Mouse (Mus musculus) MEL (cell line): ENCODE results near the gene Slc7a6os.

Experiments used
- CTCF ChIP-seq, 3 experiments: IDR thresholded peaks in 2 of 3; conservative IDR thresholded peaks in 1 of 3; 2 replicates each; pipeline ENCODE4 v1.5.1; 2011 to 2012; ENCODE audit warnings: low read length in 3 of 3, low read depth in 2 of 3, mild to moderate bottlenecking in 2 of 3, improper control_type of control experiment in 1 of 3, inconsistent platforms in 1 of 3, mixed read lengths in 1 of 3, moderate library complexity in 1 of 3; ENCODE audit not compliant: control insufficient read depth in 1 of 3, insufficient read depth in 1 of 3, poor library complexity in 1 of 3, severe bottlenecking in 1 of 3
- GABPA ChIP-seq: IDR thresholded peaks from 2 replicates; pipeline ENCODE4 v1.6.1; 2012; ENCODE audit warnings: low read depth, mild to moderate bottlenecking, inconsistent platforms, low read length, improper control_type of control experiment, moderate library complexity
- POLR2A ChIP-seq, 2 experiments: IDR thresholded peaks; 2 replicates each; pipeline ENCODE4 v1.6.1; 2011 to 2012; ENCODE audit warnings: low read length in 2 of 2, mild to moderate bottlenecking in 2 of 2, control low read depth in 1 of 2, improper control_type of control experiment in 1 of 2, low read depth in 1 of 2, moderate library complexity in 1 of 2; ENCODE audit not compliant: control insufficient read depth in 1 of 2, insufficient read depth in 1 of 2, poor library complexity in 1 of 2

DNA sequence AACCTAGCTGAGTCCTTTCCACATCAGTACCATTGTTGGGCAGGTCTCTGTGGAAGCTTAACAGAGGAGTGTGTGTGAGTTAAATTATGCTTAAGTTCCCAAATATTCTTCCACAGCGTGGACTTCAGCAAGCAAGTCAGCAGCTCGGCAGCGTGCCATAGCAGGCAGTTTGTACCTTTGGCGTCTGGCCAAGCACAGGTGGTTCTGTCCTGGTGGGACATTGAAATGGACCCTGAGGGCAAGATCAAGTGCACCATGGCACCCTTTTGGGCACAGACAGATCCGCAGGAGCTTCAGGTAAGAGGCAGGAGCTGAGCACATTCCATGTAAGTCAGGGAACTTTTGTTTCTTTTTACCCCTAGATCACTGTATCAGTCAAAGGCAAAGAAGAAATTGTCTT is 26.4 kb upstream of the Slc7a6os start:
- TF ChIP-seq GABPA (no peak), POLR2A (IDR thresholded peaks at IDR 0.05; ENCODE audit: control insufficient read depth in 1 of 2, insufficient read depth in 1 of 2, low read depth in 1 of 2, low read length in 2 of 2, poor library complexity in 1 of 2) (no peak), CTCF (IDR thresholded peaks at IDR 0.05 in 2 of 3, conservative IDR thresholded peaks at IDR 0.05 in 1 of 3; ENCODE audit: control insufficient read depth in 1 of 3, insufficient read depth in 1 of 3, low read depth in 2 of 3, low read length in 3 of 3, poor library complexity in 1 of 3, severe bottlenecking in 1 of 3) (no peak)
